Mouse (Mus musculus) neural tube, embryonic 11.5 days (tissue): Measurements from ENCODE around the gene Rgs9bp. TPM values are rescaled to one million over a fixed set of nuclear protein-coding genes. Genes with fewer than 3 reads are reported as not detected.
"Not testable (repeated sequence)": the region's sequence is repeated elsewhere in the genome, so short reads cannot be mapped to it uniquely, and the experiment has no call there.

Experiments
- ATAC-seq: fragments of 200-750 bp; cut with Nextera tagmentation; 2 replicates; pipeline ENCODE4 v1.8.0; 2017; ENCODE audit warnings: moderate number of reproducible peaks, mild to moderate bottlenecking, moderate TSS enrichment, moderate library complexity; ENCODE audit not compliant: insufficient read depth, low FRiP score, low TSS enrichment
- DNase-seq: peaks from one replicate; pipeline ENCODE4 v3.0.0-alpha.2; 2015; ENCODE audit warnings: low spot score
- H3K27ac ChIP-seq: fragments of 300-500 bp; sonication (generic); 2 replicates; pipeline ENCODE4 v1.5.1; 2014; ENCODE audit warnings: low read depth, mild to moderate bottlenecking, low read length
- H3K27me3 ChIP-seq: fragments of 300-500 bp; sonication (generic); 2 replicates; pipeline ENCODE4 v1.6.1; 2014; ENCODE audit warnings: mild to moderate bottlenecking, low read length, mixed read lengths; ENCODE audit not compliant: control insufficient read depth, insufficient read depth
- H3K36me3 ChIP-seq: fragments of 300-500 bp; sonication (generic); 2 replicates; pipeline ENCODE4 v1.6.1; 2014; ENCODE audit warnings: mild to moderate bottlenecking, low read length, moderate library complexity, mixed read lengths; ENCODE audit not compliant: control insufficient read depth, insufficient read depth
- H3K4me1 ChIP-seq: fragments of 300-500 bp; sonication (generic); 2 replicates; pipeline ENCODE4 v1.6.1; 2014; ENCODE audit warnings: low read length, mixed read lengths; ENCODE audit not compliant: control insufficient read depth, insufficient read depth
- H3K4me2 ChIP-seq: fragments of 300-500 bp; sonication (generic); 2 replicates; pipeline ENCODE4 v1.6.1; 2014; ENCODE audit warnings: low read depth, mild to moderate bottlenecking, moderate library complexity
- H3K4me3 ChIP-seq: fragments of 300-500 bp; sonication (generic); 2 replicates; pipeline ENCODE4 v1.5.1; 2014; ENCODE audit warnings: low read depth, low read length
- H3K9ac ChIP-seq: fragments of 300-500 bp; sonication (generic); 2 replicates; pipeline ENCODE4 v1.6.1; 2014; ENCODE audit warnings: mild to moderate bottlenecking, low read length
- H3K9me3 ChIP-seq: fragments of 300-500 bp; sonication (generic); 2 replicates; pipeline ENCODE4 v1.6.1; 2016; ENCODE audit warnings: low read length; ENCODE audit not compliant: control insufficient read depth
- WGBS: fragments of 180-500 bp; shearing (Covaris S2); extraction: QIAGEN DNeasy Blood & Tissue Kit; methylation state at CpG from one replicate; pipeline ENCODE4 v1.1.7; 2014; 5-methylcytosine and 5-hydroxymethylcytosine counted together
- polyA plus RNA-seq: library from polyadenylated mRNA; unstranded; fragments of >200 nt; fragmentation: Nextera tagmentation; extraction: Ambion mirVana; gene quantifications from 2 replicates; pipeline ENCODE4 v1.2.1, GENCODE M21; 2014

Gene Rgs9bp
- polyA plus RNA-seq, 1 experiment from 2014 or later, result 0.24 TPM

DNA sequence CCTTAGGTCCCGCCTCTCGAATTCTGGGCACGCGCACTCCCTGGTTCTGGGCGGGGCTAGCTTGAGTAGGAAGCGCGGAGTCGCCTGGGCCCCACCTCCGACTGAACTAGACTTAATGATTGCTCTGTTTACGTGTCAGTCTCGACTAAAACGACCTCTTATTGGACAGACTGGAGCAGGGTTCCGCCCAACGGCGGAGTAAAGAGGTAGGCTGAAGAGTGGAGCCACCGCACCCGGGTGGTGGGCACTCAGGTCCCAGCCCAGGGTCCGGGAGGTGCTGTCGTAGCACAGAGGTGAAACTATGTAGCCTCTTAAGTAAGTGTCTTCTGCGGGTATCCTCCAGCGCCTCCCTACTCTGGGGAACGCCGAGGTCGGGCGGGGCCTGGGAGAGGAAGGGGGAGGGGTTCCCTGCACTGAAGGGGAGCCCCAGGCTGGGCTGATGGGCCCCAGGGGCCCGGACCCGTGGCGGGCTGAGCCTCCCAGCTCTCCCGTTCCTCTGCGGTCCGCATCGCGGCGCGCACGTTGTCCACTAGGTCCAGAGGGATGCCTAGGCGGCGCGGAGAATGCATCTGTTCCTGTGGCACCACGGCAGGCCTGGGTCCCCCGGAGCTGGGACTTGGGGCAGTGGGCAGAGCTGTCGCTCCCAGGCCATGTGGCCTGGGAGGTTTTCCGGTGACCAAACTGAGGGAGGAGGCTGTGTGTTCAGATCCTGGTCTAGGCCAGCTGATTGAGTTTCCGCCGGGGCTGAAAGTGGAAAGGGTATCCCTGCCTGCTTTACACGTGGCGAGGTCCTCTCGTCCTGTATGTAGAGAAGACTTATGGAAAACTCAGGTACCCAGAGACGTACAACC, 898 bp upstream of the Rgs9bp start, which contains the start of gene Ankrd27:
Gene Ankrd27, plus strand, starts transcription at position 190 of the 851 bp plus-strand sequence.
- Histone ChIP-seq H3K4me1 (peaks cover 9% of the 10 kb centered on the region), H3K36me3 (no peaks in the 10 kb centered on the region), H3K9me3 (no peaks in the 10 kb centered on the region), H3K4me3 (peak within 1 kb of the TSS; percentile 82), H3K27me3 (peaks cover 21% of the 10 kb centered on the region), H3K4me2 (peak within 1 kb of the TSS; percentile 100), H3K9ac (peak within 1 kb of the TSS; percentile 83), H3K27ac (0 out of 2 replicates have a peak within 1 kb of the TSS, but pooled peaks have one; percentile 34)
- WGBS, result under 1% methylated on average over 49 of the region's 49 CpGs
- ATAC-seq (peak; percentile 99), DNase-seq (peak; percentile 97)

DNA sequence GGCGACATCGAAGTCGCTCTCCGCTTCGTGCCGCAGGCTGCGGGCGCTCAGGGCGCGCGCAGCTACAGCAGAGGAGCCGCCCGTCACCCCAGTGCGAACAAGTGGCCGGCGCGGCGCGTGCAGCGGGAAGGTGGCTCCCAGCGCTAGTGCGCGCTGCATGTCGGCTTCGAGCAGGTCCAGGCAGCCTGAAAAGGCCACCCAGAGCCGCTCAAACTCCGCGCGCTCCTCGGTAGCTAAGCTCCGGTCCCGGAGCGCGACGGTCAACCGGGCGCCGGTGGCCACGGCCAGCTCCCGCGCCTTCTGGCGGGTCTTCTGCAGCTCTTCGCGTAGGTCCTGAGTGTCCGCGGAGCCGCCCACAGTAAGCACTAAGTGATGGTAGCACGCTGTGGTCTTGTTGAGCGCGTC, 594 bp downstream of the Rgs9bp start:
- DNase-seq (peak; percentile 59), ATAC-seq (no peak)
- WGBS, result under 1% methylated on average over 50 of the region's 50 CpGs
- Histone ChIP-seq H3K9me3 (no peaks in the 10 kb centered on the region), H3K27ac (no peak overlapping the region), H3K4me1 (peaks cover 9% of the 10 kb centered on the region), H3K27me3 (peaks cover 21% of the 10 kb centered on the region), H3K4me3 (peak overlapping the region; percentile 82), H3K4me2 (peak overlapping the region; percentile 100), H3K36me3 (no peaks in the 10 kb centered on the region), H3K9ac (peak overlapping the region; percentile 43)

DNA sequence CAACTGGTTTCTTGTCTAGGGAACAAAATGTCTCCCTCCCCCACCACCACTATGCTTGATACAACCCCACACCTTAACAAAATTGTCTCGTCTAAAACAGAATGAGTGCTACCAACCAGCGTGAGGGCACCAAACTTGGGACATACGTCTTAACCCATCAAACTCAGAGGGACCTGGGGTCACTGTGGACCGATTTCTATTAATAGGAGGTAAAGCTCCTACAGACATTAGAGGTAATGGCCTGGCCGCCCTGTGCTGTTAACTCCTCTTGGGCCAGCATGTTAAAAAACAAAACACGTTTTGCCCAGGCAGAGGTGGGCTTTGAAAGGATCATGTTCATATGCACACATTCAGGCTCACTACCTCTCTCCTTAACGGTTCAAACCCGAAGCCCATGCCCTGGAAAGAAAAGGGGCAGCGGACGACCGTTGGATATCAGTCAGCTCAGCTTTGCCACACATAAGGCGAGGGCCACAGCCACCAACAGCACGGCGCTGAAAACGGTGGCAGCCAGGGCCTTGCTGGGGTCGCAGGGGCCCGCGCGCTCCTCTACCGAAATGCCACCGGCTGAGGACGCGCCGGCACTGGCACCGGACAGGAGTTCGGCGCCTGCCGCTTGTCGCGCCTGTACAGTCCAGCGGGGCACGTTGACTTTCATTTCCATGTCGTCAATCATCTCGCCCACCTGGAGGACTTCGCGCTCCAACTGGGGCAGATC, 1.2 kb downstream of the Rgs9bp start:
- peak overlapping the region; percentile 82 for H3K4me3 ChIP-seq
- 4% methylated on average over 36 of the region's 36 CpGs for WGBS
- no peaks in the 10 kb centered on the region for H3K36me3 ChIP-seq
- no peaks in the 10 kb centered on the region for H3K9me3 ChIP-seq
- H3K27ac ChIP-seq, result no peak overlapping the region
- ATAC-seq (no peak), DNase-seq (no peak)
- H3K9ac ChIP-seq, result peak overlapping the region; percentile 43
- peaks cover 9% of the 10 kb centered on the region for H3K4me1 ChIP-seq
- peak overlapping the region; percentile 100 for H3K4me2 ChIP-seq
- peaks cover 21% of the 10 kb centered on the region for H3K27me3 ChIP-seq

DNA sequence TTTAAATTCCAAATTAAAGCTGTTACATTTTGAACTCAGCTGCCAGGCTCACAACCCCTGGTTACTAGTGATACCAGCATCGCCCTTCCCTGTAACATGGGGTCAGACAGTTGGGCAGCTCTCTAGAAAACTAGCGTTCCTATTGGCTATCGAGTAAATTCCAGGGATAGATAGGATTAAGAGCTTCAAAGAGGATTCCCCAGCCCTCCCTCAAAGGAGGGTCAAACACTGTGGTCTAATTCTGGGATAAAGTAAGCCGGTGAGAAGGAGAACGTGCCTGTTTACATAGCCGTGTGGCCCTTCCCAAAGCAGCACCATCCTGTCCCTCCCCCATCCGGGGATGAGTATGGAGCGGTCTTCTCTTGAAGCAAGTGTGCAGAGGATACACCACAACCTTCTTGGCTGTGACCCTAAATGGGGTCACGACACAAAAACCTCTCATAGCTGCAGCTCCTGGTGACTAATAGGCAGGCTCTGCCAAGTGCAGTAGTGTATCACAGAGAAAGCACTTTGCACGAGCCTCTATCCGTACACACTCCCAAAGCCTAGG, 1.8 kb downstream of the Rgs9bp start:
- peaks cover 9% of the 10 kb centered on the region for H3K4me1 ChIP-seq
- 15% methylated on average over 11 of the region's 11 CpGs for WGBS
- no peak for DNase-seq

DNA sequence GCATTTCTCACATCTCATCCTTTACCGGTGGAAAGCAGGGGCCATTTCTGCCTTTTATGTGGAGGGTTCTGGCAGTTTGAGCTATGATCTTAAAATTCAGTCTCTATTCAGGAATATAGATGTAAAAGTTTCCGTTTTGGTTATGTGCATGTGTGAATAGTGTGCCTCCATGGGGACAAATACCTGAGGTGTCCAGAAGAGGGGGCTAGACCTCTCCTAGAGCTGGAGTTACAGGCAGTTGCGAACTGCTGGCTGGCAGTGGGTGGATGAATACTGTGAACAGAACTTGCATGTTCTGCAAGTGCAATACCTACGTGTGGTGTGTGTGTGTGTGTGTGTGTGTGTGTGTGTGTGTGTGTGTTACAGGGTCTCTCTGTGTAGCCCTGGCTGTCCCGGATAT, 2.7 kb downstream of the Rgs9bp start:
- 69% methylated on average over 5 of the region's 5 CpGs for WGBS
- H3K36me3 ChIP-seq, result no peaks in the 10 kb centered on the region
- H3K9me3 ChIP-seq, result no peaks in the 10 kb centered on the region
- H3K4me1 ChIP-seq, result peaks cover 9% of the 10 kb centered on the region
- H3K27ac ChIP-seq, result no peak overlapping the region
- H3K4me2 ChIP-seq, result no peak overlapping the region
- no peak for DNase-seq
- H3K9ac ChIP-seq, result no peak overlapping the region
- peaks cover 21% of the 10 kb centered on the region for H3K27me3 ChIP-seq
- H3K4me3 ChIP-seq, result no peak overlapping the region
- ATAC-seq, result no peak

More for the DNA sequence above, 1.8 kb downstream of the Rgs9bp start:
- H3K4me3 ChIP-seq, result no peak overlapping the region
- no peak for ATAC-seq
- H3K9ac ChIP-seq, result no peak overlapping the region
- H3K4me2 ChIP-seq, result no peak overlapping the region
- H3K27me3 ChIP-seq, result peaks cover 21% of the 10 kb centered on the region
- H3K9me3 ChIP-seq, result no peaks in the 10 kb centered on the region
- no peaks in the 10 kb centered on the region for H3K36me3 ChIP-seq
- no peak overlapping the region for H3K27ac ChIP-seq

DNA sequence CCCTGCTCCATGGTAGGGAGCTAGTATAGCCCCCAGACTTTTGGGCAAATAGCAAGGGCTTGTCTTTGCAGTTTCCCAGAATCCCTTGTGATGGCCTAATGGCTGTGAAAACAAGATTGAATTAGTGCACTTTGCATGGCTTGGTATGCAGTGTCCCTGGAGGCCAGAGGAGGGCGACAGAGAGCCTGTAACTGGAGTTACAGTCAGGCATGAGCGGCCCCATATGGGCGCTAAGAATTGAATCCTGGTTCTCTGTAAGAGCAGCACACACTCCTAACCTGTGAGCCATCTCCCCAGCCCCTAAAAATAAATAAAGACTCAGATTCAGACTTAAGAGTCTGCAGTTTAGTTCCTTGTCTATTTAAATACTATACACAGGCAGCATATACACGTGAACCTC, 5.5 kb downstream of the Rgs9bp start:
- DNase-seq, result peak; percentile 38
- Histone ChIP-seq H3K4me2 (no peak overlapping the region), H3K4me3 (no peak overlapping the region), H3K27me3 (peaks cover 17% of the 10 kb centered on the region), H3K4me1 (peaks cover 5% of the 10 kb centered on the region), H3K36me3 (no peaks in the 10 kb centered on the region), H3K9ac (no peak overlapping the region), H3K9me3 (no peaks in the 10 kb centered on the region), H3K27ac (no peak overlapping the region)
- WGBS, result 32% methylated on average over 4 of the region's 4 CpGs
- no peak for ATAC-seq

DNA sequence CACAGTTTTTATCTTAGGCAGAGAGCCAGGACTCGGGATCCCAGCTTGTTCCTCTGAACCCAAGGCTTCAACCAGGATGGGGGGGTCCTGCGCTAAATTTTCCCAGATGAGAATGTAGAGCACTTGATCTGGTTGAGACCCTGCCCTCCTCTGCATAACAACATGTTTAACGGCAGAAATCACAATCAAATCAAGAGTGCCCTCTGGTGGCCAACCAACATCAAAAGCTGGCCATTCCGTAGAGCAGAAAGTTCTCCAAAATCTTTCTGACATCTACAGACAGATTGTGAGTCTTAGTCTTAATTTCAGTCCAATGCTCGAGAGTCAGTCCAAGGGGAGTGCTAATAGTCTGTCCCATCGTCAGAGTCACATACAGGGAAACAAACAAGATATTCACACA, 14.5 kb downstream of the Rgs9bp start:
- H3K9me3 ChIP-seq, H3K4me1 ChIP-seq, H3K4me3 ChIP-seq, H3K4me2 ChIP-seq, H3K27ac ChIP-seq, H3K9ac ChIP-seq, H3K36me3 ChIP-seq, DNase-seq, H3K27me3 ChIP-seq, ATAC-seq: not testable (repeated sequence)
- whole genome bisulfite sequencing, result 25% methylated on average over 6 of the region's 6 CpGs

DNA sequence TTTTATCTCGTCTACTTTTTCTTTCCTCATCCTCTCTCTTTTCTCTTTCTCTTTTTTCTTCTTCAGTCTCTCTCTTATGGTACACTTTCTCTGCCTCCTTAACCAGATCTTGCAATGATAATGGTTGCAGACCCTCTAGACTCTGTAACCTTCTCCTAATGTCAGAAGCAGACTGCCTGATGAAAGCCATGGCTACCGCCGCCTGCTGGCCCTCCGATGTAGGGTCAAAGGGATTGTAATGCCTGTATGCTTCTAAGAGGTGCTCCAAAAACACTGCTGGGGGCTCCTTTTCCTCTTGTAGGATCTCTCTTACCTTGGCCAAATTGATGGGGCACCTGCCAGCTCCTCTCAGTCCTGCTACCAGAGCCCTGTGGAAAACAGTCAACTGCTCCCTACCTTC, 15.7 kb downstream of the Rgs9bp start:
- not testable (repeated sequence) for H3K9me3 ChIP-seq, H3K36me3 ChIP-seq, ATAC-seq, DNase-seq, H3K4me3 ChIP-seq, H3K4me1 ChIP-seq, H3K4me2 ChIP-seq, H3K9ac ChIP-seq, H3K27me3 ChIP-seq, H3K27ac ChIP-seq
- WGBS, result 85% methylated on average over 4 of the region's 4 CpGs
